Mouse (Mus musculus) brain, embryonic 14.5 days (tissue): Measurements from ENCODE around the gene Apip.

Experiments used
- CTCF ChIP-seq: fragments of 200-500 bp; IDR thresholded peaks from 2 replicates; pipeline ENCODE4 v1.5.1; 2012; ENCODE audit warnings: inconsistent platforms, mild to moderate bottlenecking, moderate library complexity, borderline replicate concordance; ENCODE audit not compliant: insufficient read depth, insufficient read length; ENCODE audit errors: extremely low read depth
- POLR2A ChIP-seq: fragments of 200-500 bp; IDR thresholded peaks from 2 replicates; pipeline ENCODE4 v1.6.1; 2012; ENCODE audit warnings: mild to moderate bottlenecking, inconsistent platforms, borderline replicate concordance; ENCODE audit not compliant: poor library complexity, insufficient read depth, insufficient read length, severe bottlenecking; ENCODE audit errors: extremely low read depth

DNA sequence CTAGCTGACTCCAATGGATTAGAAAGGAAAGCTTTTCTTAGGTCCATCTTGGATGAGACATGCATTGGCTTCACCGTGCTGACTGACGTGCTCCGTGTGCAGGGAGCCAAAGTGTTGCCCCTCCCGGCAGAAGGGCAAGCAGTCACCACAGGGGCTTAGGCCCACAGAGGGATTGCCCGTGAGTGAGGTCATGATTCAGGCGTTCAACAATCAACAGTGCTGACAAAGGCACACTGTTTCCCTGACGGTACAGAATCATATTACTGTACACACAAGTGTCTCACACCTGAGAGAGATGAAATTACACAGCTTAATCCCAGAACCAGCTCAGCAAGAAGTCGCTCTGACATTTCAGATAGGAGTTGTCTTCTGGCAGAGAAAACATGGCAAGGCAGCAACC is 38.2 kb downstream of the Apip start:
- TF ChIP-seq CTCF (no peak), POLR2A (no peak)
